ENCODE assay signal across 8 mouse cellular contexts in the genomic region with DNA sequence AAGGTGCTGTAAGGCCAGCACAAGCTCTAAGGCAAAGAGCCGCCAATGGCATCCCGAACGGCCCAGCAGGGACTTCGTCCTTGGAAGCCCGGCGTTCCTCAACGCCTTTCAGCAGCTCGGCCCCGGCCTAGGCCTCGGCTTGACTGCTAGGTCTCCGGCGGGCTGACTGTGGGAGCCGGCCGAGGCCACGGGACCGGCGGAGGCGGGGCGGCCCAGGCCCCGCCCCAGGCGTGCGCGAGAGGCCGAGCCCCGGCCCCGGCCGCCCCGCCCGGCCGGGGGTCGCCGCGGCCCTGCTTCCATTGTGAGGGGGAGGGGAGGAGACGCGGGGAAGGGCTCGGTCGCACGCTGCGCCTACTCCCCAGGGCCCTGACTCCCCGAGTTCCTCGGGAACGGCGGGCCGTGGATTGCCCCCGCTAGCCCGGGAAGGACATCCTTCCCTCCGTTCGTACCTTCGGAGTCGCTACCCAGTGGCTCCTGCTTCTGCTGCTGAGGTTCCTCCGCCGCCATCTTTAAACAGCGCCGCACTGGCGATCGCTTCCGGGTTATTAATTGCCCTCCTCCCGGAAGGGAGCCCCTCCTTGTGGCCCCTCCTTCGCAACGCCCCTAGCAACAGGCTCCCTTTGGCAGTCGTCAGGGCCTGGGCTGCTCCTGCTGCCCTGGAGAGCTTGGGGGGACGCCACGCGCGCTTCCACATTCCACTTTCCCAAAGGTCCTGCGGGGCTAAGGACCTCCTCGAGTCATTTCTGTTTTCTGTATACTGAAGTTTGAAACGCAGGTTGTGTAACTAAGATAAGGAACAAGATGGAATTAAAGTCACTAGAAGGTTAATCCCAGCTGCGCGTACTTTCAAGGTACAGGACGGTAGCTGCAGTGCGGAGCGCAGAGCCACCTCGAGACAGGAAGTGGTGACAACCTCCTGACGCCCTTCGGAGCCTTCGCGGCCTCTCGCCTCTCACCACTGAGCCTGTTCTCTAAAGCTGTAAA. TPM values are rescaled to one million over a fixed set of nuclear protein-coding genes. Genes with fewer than 3 reads are reported as not detected.
DNase-seq lines count a peak whose midpoint lies in the region; ATAC-seq and TF ChIP-seq lines count a peak whose summit lies in the region.

A gene (minus strand): TSS at position 564 of the 984 bp plus-strand sequence.

- peak; percentile 92 for ATAC-seq in activated CD4-positive, CD25-positive, alpha-beta regulatory T cell, adult 4 months
- peak; percentile 96 for ATAC-seq in megakaryocyte progenitor cell, adult 5-6 weeks (replicated peaks; ENCODE audit: poor library complexity)

- H3K4me1 ChIP-seq in cortical plate, adult 2 months (ENCODE audit: control insufficient read depth, insufficient read depth, low read length), result peaks cover 8% of the 10 kb centered on the region

- DNase-seq in gastrocnemius, postnatal 10 days, result peak; percentile 88
- DNase-seq in induced T-regulatory cell, adult 2 months (ENCODE audit: low read depth), result peak; percentile 97
- DNase-seq in left cerebral cortex, adult 9 months (ENCODE audit: low spot score in 2 of 2), result peak; percentile 87 to 93
- peak; percentile 88 for DNase-seq in right cerebral cortex, postnatal 14 days
- peak; percentile 89 to 94 for DNase-seq in urinary bladder, postnatal 36 days (ENCODE audit: low spot score in 2 of 2)

- H3K4me3 ChIP-seq in cortical plate, adult 2 months (ENCODE audit: insufficient read depth, low read length), result peak within 1 kb of the TSS; percentile 67

- peak; percentile 85 for TF ChIP-seq POLR2A in cortical plate, adult 2 months (IDR thresholded peaks at IDR 0.05; ENCODE audit: extremely low read depth, insufficient read depth, low read length)

- H3K27ac ChIP-seq in cortical plate, adult 2 months (ENCODE audit: insufficient read depth, low read length), result peak within 1 kb of the TSS; percentile 85

- TF ChIP-seq CTCF in cortical plate, adult 2 months (IDR thresholded peaks at IDR 0.05; ENCODE audit: extremely low read depth, insufficient read depth, low read length), result no peak

RNA-seq across cellular contexts. Expression of the gene that starts here (rescaled TPM):
- 100 to 1,000 TPM; 157 to 170 TPM for polyA plus RNA-seq in activated CD4-positive, CD25-positive, alpha-beta regulatory T cell, adult 4 months (2017; shearing (Covaris generic))
- 265 TPM in 2 replicates for polyA plus RNA-seq in cortical plate, adult 2 months (2012; rRNA removed)
- total RNA-seq in gastrocnemius, postnatal 10 days (2021), result 10 to 100 TPM; 63.2 to 67.3 TPM
- total RNA-seq in megakaryocyte progenitor cell, adult 5-6 weeks (2015), result 33.1 and 34.0 TPM in 2 replicates
- 60.8 and 69.5 TPM in 2 replicates for total RNA-seq in megakaryocyte progenitor cell, adult 5-6 weeks (2017)

Comparison
In these comparisons a context has a peak if more than half of its experiments do, and no peak if none do; other contexts are left out.
1. Peak in every context shown above with its lines: DNase-seq, ATAC-seq, H3K4me3 ChIP-seq and H3K27ac ChIP-seq.